Mouse (Mus musculus) right cerebral cortex, postnatal 25 days (tissue): Measurements from ENCODE around the gene Dip2b.

Source experiments
- DNase-seq: peaks from one replicate; pipeline ENCODE4 v3.0.0; 2022

Gene Dip2b

GRCm38 (mm10) chr15:100182526-100183280 is 144.2 kb downstream of the Dip2b start:
- no peak for DNase-seq

GRCm38 (mm10) chr15:100183510-100183909 is 145.0 kb downstream of the Dip2b start:
- DNase-seq = no peak

GRCm38 (mm10) chr15:100184821-100185496 is 146.5 kb downstream of the Dip2b start:
- DNase-seq = no peak

- no peak for DNase-seq
Observed at GRCm38 (mm10) chr15:100186234-100186633, 147.8 kb downstream of the Dip2b start.

- DNase-seq = no peak
Observed at GRCm38 (mm10) chr15:100186882-100187672, 148.6 kb downstream of the Dip2b start.

GRCm38 (mm10) chr15:100188542-100188941 is 150.1 kb downstream of the Dip2b start:
- no peak for DNase-seq

- no peak for DNase-seq
Observed at GRCm38 (mm10) chr15:100188962-100189404, 150.5 kb downstream of the Dip2b start.

- DNase-seq = no peak
Observed at GRCm38 (mm10) chr15:100190083-100190482, 151.6 kb downstream of the Dip2b start.

- DNase-seq = no peak
Observed at GRCm38 (mm10) chr15:100198983-100199745, 160.7 kb downstream of the Dip2b start.

- DNase-seq = no peak
Observed at GRCm38 (mm10) chr15:100199790-100200189, 161.3 kb downstream of the Dip2b start.

- no peak for DNase-seq
Observed at GRCm38 (mm10) chr15:100201806-100202205, 163.3 kb downstream of the Dip2b start.

- peak; percentile 40 for DNase-seq
Observed at GRCm38 (mm10) chr15:100202431-100203015, 164.1 kb downstream of the Dip2b start.

GRCm38 (mm10) chr15:100204574-100204973 is 166.1 kb downstream of the Dip2b start:
- no peak for DNase-seq

- no peak for DNase-seq
Observed at GRCm38 (mm10) chr15:100210013-100210412, 171.5 kb downstream of the Dip2b start.

GRCm38 (mm10) chr15:100213339-100213738 is 174.9 kb downstream of the Dip2b start:
- DNase-seq = no peak

GRCm38 (mm10) chr15:100215092-100215491 is 176.6 kb downstream of the Dip2b start:
- DNase-seq = no peak

- DNase-seq = no peak
Observed at GRCm38 (mm10) chr15:100216173-100216572, 177.7 kb downstream of the Dip2b start.

GRCm38 (mm10) chr15:100218018-100218417 is 179.6 kb downstream of the Dip2b start:
- no peak for DNase-seq

- DNase-seq = no peak
Observed at GRCm38 (mm10) chr15:100219396-100219795, 180.9 kb downstream of the Dip2b start.

- no peak for DNase-seq
Observed at GRCm38 (mm10) chr15:100220916-100221315, 182.5 kb downstream of the Dip2b start.

GRCm38 (mm10) chr15:100225381-100225780 is 186.9 kb downstream of the Dip2b start:
- no peak for DNase-seq

- no peak for DNase-seq
Observed at GRCm38 (mm10) chr15:100225891-100226290, 187.4 kb downstream of the Dip2b start.
